Mouse (Mus musculus) kidney, adult 2 months (tissue): Measurements from ENCODE around the gene Mael. TPM values are rescaled to one million over a fixed set of nuclear protein-coding genes. Genes with fewer than 3 reads are reported as not detected.

ENCODE experiments used
- DNase-seq: peaks from one replicate; pipeline ENCODE4 v3.0.0; 2021
- H3K27ac ChIP-seq: fragments of 200-500 bp; 2 replicates; pipeline ENCODE4 v1.5.1; 2012; ENCODE audit warnings: low read depth, low read length, control low read depth, inconsistent platforms; ENCODE audit not compliant: insufficient read depth
- H3K27me3 ChIP-seq: fragments of 200-500 bp; replicated peaks from 2 replicates; pipeline ENCODE4 v1.6.1; 2012; ENCODE audit warnings: mild to moderate bottlenecking, moderate library complexity, low read length, inconsistent platforms; ENCODE audit not compliant: control insufficient read depth, insufficient read depth
- H3K36me3 ChIP-seq: fragments of 200-500 bp; 2 replicates; pipeline ENCODE4 v1.6.1; 2012; ENCODE audit warnings: mild to moderate bottlenecking, moderate library complexity, low read length, inconsistent platforms; ENCODE audit not compliant: control insufficient read depth, insufficient read depth
- H3K4me1 ChIP-seq: fragments of 200-500 bp; 2 replicates; pipeline ENCODE4 v1.6.1; 2011; ENCODE audit warnings: low read length; ENCODE audit not compliant: control insufficient read depth, insufficient read depth
- H3K4me3 ChIP-seq: fragments of 200-500 bp; 2 replicates; pipeline ENCODE4 v1.5.1; 2011; ENCODE audit warnings: mild to moderate bottlenecking, low read depth, low read length, control low read depth; ENCODE audit not compliant: insufficient read depth
- CTCF ChIP-seq: fragments of 200-500 bp; conservative IDR thresholded peaks from 2 replicates; pipeline ENCODE4 v1.5.1; 2011; ENCODE audit warnings: low read depth, mild to moderate bottlenecking, control low read depth, low read length, moderate library complexity, mixed read lengths; ENCODE audit not compliant: insufficient read depth, insufficient read length
- POLR2A ChIP-seq: fragments of 200-500 bp; IDR thresholded peaks from one replicate; pipeline ENCODE4 v1.6.1; 2011; ENCODE audit warnings: low read depth, low read length, control low read depth
- WGBS: fragments of 180-500 bp; shearing (Covaris S2); methylation state at CpG from one replicate; pipeline ENCODE4 v1.1.7; 2018; 5-methylcytosine and 5-hydroxymethylcytosine counted together
- polyA plus RNA-seq: library from polyadenylated mRNA; depleted of rRNA; stranded (reverse); fragments of >200 nt; gene quantifications from 2 replicates; pipeline ENCODE4 v1.2.3, GENCODE M21; 2012

Mael gene
- polyA plus RNA-seq, 1 experiment: 0.11 TPM

DNA sequence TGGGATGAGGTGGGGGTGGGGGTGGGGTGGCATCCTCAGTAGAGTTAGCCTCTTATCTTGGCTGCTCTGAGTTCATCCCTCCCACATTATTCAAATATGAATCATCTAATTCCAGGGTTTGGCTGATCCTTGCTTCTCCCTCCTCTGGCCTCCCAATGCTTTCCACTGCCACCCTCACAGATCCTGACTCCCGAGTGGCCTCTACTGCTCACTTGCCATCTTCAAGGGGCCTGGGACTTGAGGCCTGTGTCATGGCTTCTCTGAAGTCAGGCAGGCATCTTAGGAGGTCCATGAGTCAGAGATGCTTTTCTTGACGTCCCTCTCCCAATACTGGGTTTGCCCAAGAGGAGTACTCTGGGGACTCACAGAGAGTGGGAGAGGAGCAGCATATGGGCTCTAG lies 17.1 kb upstream of the Mael start:
- TF ChIP-seq CTCF: no peak
- TF ChIP-seq POLR2A: no peak
- 63% methylated on average over 2 of the region's 2 CpGs for WGBS

DNA sequence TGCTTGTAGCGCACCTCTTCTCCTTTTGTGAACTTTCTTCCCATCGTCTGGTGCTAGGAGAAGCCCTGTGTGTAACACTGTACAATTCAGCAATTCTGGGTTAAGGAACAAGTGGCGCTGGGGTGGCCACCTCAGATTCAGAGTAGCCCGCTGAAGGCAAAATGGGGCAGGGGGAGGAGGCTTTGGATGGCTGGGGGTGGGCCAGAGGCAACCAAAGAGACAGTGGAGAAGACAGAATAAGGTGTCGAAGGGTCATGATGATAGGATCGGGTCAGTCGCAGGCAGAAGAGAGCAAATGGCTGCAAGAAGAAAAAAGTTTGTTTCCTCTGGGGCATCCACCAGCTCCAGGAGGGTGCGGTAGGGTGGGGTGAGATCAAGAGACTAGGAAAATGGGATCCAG lies 16.5 kb upstream of the Mael start:
- Histone ChIP-seq H3K4me1 (peaks cover 15% of the 10 kb centered on the region; the same call in 1 of the 2 replicates), H3K27me3 (no peaks in the 10 kb centered on the region), H3K27ac (no peak overlapping the region), H3K36me3 (no peaks in the 10 kb centered on the region), H3K4me3 (peak overlapping the region; percentile 67; the same call in 1 of the 2 replicates)
- TF ChIP-seq CTCF (no peak), POLR2A (no peak)
- DNase-seq: no peak
- WGBS: 45% methylated on average over 8 of the region's 8 CpGs

More for the DNA sequence above, 17.1 kb upstream of the Mael start:
- Histone ChIP-seq H3K4me1 (peaks cover 15% of the 10 kb centered on the region; the same call in 1 of the 2 replicates), H3K4me3 (no peak overlapping the region), H3K36me3 (no peaks in the 10 kb centered on the region), H3K27ac (no peak overlapping the region), H3K27me3 (no peaks in the 10 kb centered on the region)
- no peak for DNase-seq

DNA sequence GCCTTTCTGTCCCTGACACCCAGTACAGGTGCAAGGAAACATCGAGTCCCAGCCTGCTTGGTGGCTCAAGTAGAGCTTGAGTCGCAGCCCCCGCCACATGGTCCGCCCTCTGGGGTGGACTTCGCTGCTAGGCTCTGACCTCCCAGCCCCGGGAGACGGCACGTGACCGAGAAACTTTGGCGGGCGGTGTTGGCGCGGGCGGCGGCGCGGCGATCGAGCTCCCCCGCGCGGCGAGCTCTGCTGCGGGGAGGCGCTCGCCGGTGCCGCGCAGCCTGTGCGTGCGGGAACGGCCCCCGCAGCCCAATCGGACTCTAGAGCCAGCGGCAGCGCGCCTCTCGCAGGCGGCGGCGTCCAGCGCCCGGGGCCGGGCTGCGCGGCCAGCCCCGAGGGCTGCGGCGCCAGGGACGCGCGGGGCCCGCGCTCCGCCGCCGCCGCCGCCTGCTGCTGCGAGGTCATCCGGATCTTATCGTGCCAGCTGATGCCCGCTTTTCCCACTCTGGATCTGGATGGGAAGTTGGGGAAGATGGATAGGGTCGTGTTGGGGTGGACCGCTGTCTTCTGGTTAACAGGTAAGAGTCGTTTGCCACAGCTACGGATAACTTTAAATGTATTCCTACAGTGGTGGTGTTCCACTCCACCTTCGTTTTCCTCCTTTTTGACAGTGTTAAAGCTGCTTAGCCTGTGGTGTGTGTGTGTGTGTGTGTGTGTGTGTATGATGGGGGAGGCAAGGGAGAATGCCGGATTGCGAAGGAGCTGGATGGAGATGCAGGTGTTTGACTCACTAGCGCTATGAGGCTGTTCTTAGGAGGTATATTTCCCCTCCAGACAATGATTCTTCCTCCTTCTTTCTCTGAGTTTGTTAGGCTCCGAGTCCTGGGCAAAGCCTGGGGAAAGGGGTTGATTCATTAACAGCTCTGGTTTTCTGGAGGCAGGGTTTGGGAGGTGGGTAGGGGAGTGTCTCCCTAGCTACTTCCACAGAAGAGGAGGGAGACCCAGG lies 15.6 kb upstream of the Mael start, which contains the start of gene Ildr2:
Gene Ildr2, plus strand, starts transcription at position 242 of the 997 bp plus-strand sequence.
- peak within 1 kb of the TSS; percentile 67 for H3K4me3 ChIP-seq
- H3K4me1 ChIP-seq: peaks cover 13% of the 10 kb centered on the region; the same call in 1 of the 2 replicates
- H3K36me3 ChIP-seq: no peaks in the 10 kb centered on the region
- H3K27ac ChIP-seq: peak within 1 kb of the TSS; percentile 59
- TF ChIP-seq POLR2A: no peak
- TF ChIP-seq CTCF: 0 out of 2 replicates have a peak, but pooled peaks have one; percentile 22
- WGBS: 1% methylated on average over 72 of the region's 72 CpGs
- peak; percentile 79 for DNase-seq
- no peaks in the 10 kb centered on the region for H3K27me3 ChIP-seq

GRCm38 (mm10) chr1:166244285-166244684 lies 5.7 kb upstream of the Mael start:
- 78% methylated on average over 6 of the region's 6 CpGs for WGBS
- H3K27ac ChIP-seq: no peak overlapping the region
- no peaks in the 10 kb centered on the region for H3K4me1 ChIP-seq
- DNase-seq: no peak
- no peak overlapping the region for H3K4me3 ChIP-seq
- TF ChIP-seq POLR2A (no peak), CTCF (no peak)
- no peaks in the 10 kb centered on the region for H3K27me3 ChIP-seq
- no peaks in the 10 kb centered on the region for H3K36me3 ChIP-seq

DNA sequence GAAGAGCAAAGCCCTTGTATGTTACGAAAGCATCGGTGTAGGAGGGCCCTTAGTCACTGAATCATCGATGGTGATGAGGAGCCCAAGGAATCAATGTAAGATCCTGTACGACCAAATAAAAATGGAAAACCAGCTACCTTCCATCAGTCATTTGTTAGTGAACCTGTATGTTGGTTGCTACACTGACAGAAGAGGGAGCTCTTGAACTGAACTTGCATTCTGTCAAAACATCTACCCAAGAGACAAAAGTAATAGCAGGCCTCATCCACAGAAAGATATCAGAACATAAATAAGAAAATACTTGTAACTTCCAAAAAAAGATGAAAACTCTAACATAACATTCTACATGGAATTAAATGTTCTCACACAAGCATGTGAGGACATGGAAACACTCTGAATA lies 24.4 kb downstream of the Mael start:
- WGBS: 83% methylated on average over 4 of the region's 4 CpGs
- H3K27ac ChIP-seq: no peak overlapping the region
- H3K27me3 ChIP-seq: no peaks in the 10 kb centered on the region
- no peak overlapping the region for H3K4me3 ChIP-seq
- TF ChIP-seq CTCF: no peak; the same call in 1 of the 2 replicates
- TF ChIP-seq POLR2A: no peak
- no peaks in the 10 kb centered on the region for H3K36me3 ChIP-seq
- DNase-seq: peak; percentile 22
- no peaks in the 10 kb centered on the region; the same call in 1 of the 2 replicates for H3K4me1 ChIP-seq

DNA sequence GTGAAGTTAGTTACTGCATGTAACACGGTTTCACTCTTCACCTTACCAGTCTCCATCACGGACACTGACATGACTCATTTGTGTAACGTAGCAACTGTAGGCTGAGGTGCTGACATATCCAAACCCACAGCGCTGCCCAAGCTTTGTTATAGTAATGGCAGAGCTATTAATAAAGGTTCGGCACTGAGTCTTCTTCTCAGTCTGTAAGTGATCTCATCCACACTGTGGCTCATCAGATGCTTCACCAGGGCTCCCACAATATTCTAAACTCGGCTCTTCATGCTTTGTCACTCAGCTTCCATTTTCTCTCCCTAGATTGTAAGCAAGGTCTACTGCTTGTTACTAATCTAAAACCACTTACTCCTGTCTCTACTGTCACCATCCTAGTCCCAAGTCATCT lies 29.2 kb downstream of the Mael start:
- DNase-seq: no peak
- Histone ChIP-seq H3K27me3 (no peaks in the 10 kb centered on the region), H3K36me3 (no peaks in the 10 kb centered on the region), H3K27ac (no peak overlapping the region), H3K4me1 (no peaks in the 10 kb centered on the region; the same call in 1 of the 2 replicates), H3K4me3 (no peak overlapping the region)
- TF ChIP-seq CTCF (no peak), POLR2A (no peak)
- 89% methylated on average over 6 of the region's 6 CpGs for WGBS

- Histone ChIP-seq H3K4me1 (no peaks in the 10 kb centered on the region), H3K36me3 (no peaks in the 10 kb centered on the region), H3K4me3 (no peak overlapping the region), H3K27ac (no peak overlapping the region), H3K27me3 (no peaks in the 10 kb centered on the region)
- 51% methylated on average over 3 of the region's 3 CpGs for WGBS
- no peak for DNase-seq
- TF ChIP-seq POLR2A (no peak), CTCF (no peak)
These were observed 33.4 kb downstream of the Mael start for GRCm38 (mm10) chr1:166205159-166205558.

GRCm38 (mm10) chr1:166204171-166204570 lies 34.4 kb downstream of the Mael start:
- 54% methylated on average over 5 of the region's 5 CpGs for WGBS
- H3K27ac ChIP-seq: no peak overlapping the region
- no peaks in the 10 kb centered on the region for H3K36me3 ChIP-seq
- no peak for DNase-seq
- H3K4me1 ChIP-seq: no peaks in the 10 kb centered on the region
- H3K27me3 ChIP-seq: no peaks in the 10 kb centered on the region
- H3K4me3 ChIP-seq: no peak overlapping the region
- no peak for TF ChIP-seq POLR2A
- no peak for TF ChIP-seq CTCF
